Comparison of ENCODE assay signal across 8 mouse cellular contexts in the genomic region with DNA sequence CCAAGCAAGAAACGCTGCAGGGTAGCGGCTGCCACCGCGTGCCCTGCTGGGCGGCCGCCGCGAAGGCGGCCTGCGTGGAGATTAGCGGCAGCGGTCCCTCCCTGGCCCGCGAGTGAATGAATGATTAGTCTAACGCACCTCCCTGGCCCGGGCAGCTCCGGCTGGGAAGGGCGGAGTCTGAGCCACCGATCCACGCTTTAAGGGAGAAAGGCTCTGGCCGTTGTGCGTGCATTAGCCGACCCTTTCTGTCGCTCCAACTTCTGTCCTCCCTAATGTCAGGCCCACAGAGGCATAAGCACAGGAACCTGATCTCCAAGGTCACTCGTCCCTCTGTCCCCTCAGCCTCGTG. TPM values are rescaled to one million over a fixed set of nuclear protein-coding genes. Genes with fewer than 3 reads are reported as not detected.
DNase-seq lines count a peak whose midpoint lies in the region; ATAC-seq lines count a peak whose summit lies in the region.

No protein-coding gene starts in this region.

- peak overlapping the region; percentile 71 for H3K9ac ChIP-seq in heart, embryonic 15.5 days

- ATAC-seq in heart, embryonic 15.5 days (replicated peaks; ENCODE audit: insufficient number of reproducible peaks, insufficient read depth, low FRiP score, low read depth) = peak; percentile 36

- peaks cover 31% of the 10 kb centered on the region; the same call in 1 of the 2 replicates for H3K27me3 ChIP-seq in heart, embryonic 15.5 days

- H3K4me1 ChIP-seq in heart, embryonic 15.5 days (replicated peaks) = peaks cover 9% of the 10 kb centered on the region

- WGBS in heart, embryonic 15.5 days = under 1% methylated on average over 26 of the region's 26 CpGs

- H3K36me3 ChIP-seq in heart, embryonic 15.5 days = no peaks in the 10 kb centered on the region

- H3K27ac ChIP-seq in heart, embryonic 15.5 days = peak overlapping the region; percentile 68

- peak; percentile 5 to 29 for DNase-seq in urinary bladder, adult 18-20 months (ENCODE audit: low spot score in 2 of 2)
- DNase-seq in urinary bladder, postnatal 14 days (ENCODE audit: low spot score) = no peak
- peak; percentile 26 to 31 for DNase-seq in cerebellum, postnatal 36 days
- peak; percentile 60 to 69 for DNase-seq in kidney, postnatal 25 days
- peak; percentile 60 for DNase-seq in mesoderm, embryonic 11.5 days (ENCODE audit: low read depth, low spot score)
- peak; percentile 26 for DNase-seq in right cerebral cortex, postnatal 4 days
- no peak for DNase-seq in spleen, postnatal 14 days (ENCODE audit: low spot score in 2 of 2)

- H3K9me3 ChIP-seq in heart, embryonic 15.5 days (replicated peaks) = no peaks in the 10 kb centered on the region

- peak overlapping the region; percentile 74 for H3K4me3 ChIP-seq in heart, embryonic 15.5 days

- peak overlapping the region; percentile 89 for H3K4me2 ChIP-seq in heart, embryonic 15.5 days

RNA-seq across cellular contexts. Expression of a gene that starts 0.4 kb away (rescaled TPM):
- 7.8 and 9.2 TPM in 2 replicates for polyA plus RNA-seq in heart, embryonic 15.5 days (2015; fragmentation: Nextera tagmentation; extraction: Ambion mirVana)

Comparison
In these comparisons a context has a peak if more than half of its experiments do, and no peak if none do; other contexts are left out.
1. DNase-seq: peak in urinary bladder, adult 18-20 months (2 of 2), cerebellum, postnatal 36 days (2 of 2), kidney, postnatal 25 days (2 of 2), mesoderm, embryonic 11.5 days (single experiment) and right cerebral cortex, postnatal 4 days (single experiment); none in urinary bladder, postnatal 14 days (single experiment) and spleen, postnatal 14 days (0 of 2).